Mouse (Mus musculus): ENCODE measurements at regions not wholly inside any gene's neighbourhood (a gene's known extent, or its start where the extent isn't known, plus 50 kb on each side); places are given as distances from the start of the nearest gene placed in this dataset.
A peak's percentile ranks its signal among the peaks of the same experiment; 100 is the strongest.

DNA sequence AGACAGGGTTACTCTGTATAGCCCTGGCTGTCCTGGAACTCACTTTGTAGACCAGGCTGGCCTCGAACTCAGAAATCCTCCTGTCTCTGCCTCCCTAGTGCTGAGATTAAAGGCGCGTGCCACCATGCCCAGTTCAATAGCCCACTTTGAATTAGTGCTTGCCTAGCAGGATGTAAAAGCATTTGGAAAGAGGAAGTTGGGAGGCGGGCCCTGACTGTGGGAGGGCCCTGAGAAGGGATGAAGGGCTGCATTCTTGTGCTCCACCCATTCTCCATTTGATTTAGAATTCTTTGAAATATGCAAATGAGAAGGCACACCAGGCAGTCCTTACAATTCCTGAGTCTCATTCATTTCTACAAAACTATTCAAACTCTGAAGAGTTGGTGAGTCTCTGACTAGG is 287.6 kb downstream of the Barhl2 start:
- H3K27ac ChIP-seq: no peak overlapping the region
- H3K4me1 ChIP-seq: peaks cover 11% of the 10 kb centered on the region
- 92% methylated on average over 4 of the region's 4 CpGs for WGBS
- no peaks in the 10 kb centered on the region for H3K9me3 ChIP-seq (replicated peaks)
- no peak overlapping the region for H3K4me3 ChIP-seq (replicated peaks)
- H3K27me3 ChIP-seq: no peaks in the 10 kb centered on the region
- H3K4me2 ChIP-seq: no peak overlapping the region
- no peaks in the 10 kb centered on the region for H3K36me3 ChIP-seq
- H3K9ac ChIP-seq: no peak overlapping the region
- ATAC-seq (replicated peaks; ENCODE audit: low FRiP score): no peak

DNA sequence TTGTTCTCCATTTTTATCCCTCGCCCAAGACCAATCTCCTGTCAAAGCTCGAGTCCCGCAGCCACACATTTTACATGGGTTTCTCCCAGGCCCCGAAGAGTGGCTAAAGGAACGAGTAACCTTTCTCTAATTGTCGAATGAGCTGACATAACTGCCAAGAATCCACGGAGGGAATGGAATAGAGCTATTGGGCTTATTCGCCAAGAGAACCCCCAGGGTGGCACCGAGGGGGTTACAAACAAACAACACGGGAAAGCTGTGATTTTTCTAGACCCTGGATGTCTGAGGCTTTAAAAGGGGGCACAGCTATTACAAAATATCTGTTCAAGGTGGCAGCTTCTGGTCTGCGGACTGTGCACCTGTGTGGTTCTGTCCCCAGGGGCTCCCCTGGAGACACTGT is 290.4 kb downstream of the Barhl2 start:
- peaks cover 11% of the 10 kb centered on the region for H3K4me1 ChIP-seq
- H3K27ac ChIP-seq: no peak overlapping the region
- ATAC-seq (replicated peaks; ENCODE audit: low FRiP score): no peak
- H3K4me2 ChIP-seq: no peak overlapping the region
- H3K4me3 ChIP-seq (replicated peaks): no peak overlapping the region
- H3K36me3 ChIP-seq: no peaks in the 10 kb centered on the region
- no peaks in the 10 kb centered on the region for H3K9me3 ChIP-seq (replicated peaks)
- 87% methylated on average over 11 of the region's 11 CpGs for WGBS
- H3K9ac ChIP-seq: no peak overlapping the region
- H3K27me3 ChIP-seq: no peaks in the 10 kb centered on the region

DNA sequence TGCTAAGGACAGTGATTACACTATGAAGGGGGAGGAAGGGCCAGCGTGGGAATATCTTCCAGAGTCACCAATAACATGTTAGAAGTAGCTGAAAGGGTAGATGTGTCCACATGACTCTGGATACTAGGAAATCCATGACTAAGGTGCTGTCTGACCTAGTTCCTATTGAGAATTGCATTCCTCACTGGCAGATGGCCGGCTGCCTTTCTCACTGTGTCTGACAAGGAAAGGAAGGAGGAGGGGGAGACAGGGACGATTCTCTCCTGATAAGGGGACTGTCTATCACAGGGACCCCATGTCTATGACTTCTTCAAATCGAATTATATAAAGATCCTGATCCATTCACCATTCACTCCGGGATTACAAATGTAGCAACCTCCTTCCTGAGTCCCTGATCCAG is 289.9 kb downstream of the Zfp326 start:
- Histone ChIP-seq H3K36me3 (no peaks in the 10 kb centered on the region), H3K4me2 (no peak overlapping the region), H3K9ac (no peak overlapping the region), H3K27me3 (no peaks in the 10 kb centered on the region), H3K9me3 (replicated peaks) (no peaks in the 10 kb centered on the region), H3K4me3 (replicated peaks) (no peak overlapping the region), H3K27ac (no peak overlapping the region), H3K4me1 (no peaks in the 10 kb centered on the region)
- WGBS: 79% methylated on average over 5 of the region's 5 CpGs
- no peak for ATAC-seq (replicated peaks; ENCODE audit: low FRiP score)

DNA sequence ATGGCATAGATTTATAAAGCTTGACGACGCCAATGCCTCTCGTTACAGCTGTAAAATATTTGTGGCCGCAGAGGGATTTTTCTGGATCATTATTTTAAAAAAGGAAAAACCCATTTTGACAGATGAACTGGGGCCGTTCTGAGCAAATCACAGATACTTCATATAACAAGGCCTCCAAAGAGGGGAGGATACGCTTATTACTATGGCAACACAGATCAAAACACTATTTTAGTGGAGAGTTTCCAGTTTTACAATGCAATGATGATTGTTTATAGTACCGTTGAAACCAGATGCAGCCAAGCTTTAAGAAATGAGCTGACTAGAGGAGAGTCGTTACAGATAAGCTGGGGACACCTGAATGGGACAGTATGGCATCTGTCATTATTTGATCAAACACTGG is 287.8 kb downstream of the Zfp326 start:
- no peak for ATAC-seq (replicated peaks; ENCODE audit: low FRiP score)
- H3K9me3 ChIP-seq (replicated peaks): no peaks in the 10 kb centered on the region
- no peaks in the 10 kb centered on the region for H3K27me3 ChIP-seq
- no peak overlapping the region for H3K27ac ChIP-seq
- no peak overlapping the region for H3K9ac ChIP-seq
- H3K4me3 ChIP-seq (replicated peaks): no peak overlapping the region
- 54% methylated on average over 8 of the region's 8 CpGs for WGBS
- no peaks in the 10 kb centered on the region for H3K4me1 ChIP-seq
- no peaks in the 10 kb centered on the region for H3K36me3 ChIP-seq
- H3K4me2 ChIP-seq: no peak overlapping the region

DNA sequence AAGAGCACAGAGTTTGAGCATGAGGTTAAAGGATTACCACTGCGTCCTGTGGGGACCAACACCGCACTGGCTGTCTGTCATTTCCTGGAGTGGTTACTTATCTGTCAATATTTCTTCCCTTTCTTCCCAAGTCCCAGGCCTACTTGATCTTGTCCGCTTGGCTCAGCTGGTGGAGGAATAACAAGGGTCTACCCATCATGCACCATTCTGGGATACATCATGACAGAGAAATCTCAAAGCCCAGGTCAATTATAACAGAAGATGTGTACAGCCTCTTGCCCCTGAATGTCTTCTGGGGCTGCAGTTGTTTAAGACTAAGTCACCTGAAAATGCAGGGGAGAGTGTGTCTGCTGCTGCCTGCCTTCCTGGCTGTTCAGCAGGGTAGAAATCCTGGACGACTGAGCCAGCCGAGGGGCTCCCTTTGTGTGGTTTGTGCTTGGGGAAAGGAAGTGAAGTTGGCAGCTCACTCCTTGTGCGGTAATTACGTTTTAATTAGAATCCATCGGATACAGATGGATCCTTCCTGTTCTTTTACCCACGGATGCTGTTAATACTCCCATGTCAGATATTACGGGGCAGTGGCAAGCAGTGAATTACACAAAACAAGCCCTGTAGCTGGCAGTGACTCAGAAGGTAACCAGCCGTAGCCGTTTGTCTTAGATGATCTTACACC is 286.8 kb downstream of the Zfp326 start:
- no peaks in the 10 kb centered on the region for H3K27me3 ChIP-seq
- ATAC-seq (replicated peaks; ENCODE audit: low FRiP score): no peak

DNA sequence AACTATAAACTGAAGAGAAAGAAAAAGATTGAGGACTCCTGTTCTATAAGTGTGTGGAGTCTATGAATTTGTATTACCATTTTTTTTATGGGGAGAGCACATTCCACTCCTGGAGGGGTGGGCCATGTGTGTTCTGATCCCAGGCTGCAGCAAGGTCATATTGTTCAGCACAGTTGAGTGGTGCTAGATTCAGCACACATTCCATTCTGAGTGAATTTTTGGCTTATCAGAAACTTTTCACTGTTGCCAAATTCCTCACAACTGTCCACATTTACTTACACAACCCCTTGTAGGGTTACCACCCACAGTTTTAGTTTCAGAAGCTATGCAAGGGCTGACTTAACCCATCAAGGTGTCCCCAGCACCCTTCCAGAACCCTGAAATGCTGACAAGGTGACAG is 262.7 kb downstream of the Zfp326 start:
- Histone ChIP-seq H3K27me3 (no peaks in the 10 kb centered on the region), H3K27ac (no peak overlapping the region), H3K4me3 (replicated peaks) (no peak overlapping the region), H3K36me3 (no peaks in the 10 kb centered on the region), H3K4me1 (no peaks in the 10 kb centered on the region), H3K4me2 (no peak overlapping the region), H3K9me3 (replicated peaks) (no peaks in the 10 kb centered on the region), H3K9ac (no peak overlapping the region)
- no peak for ATAC-seq (replicated peaks; ENCODE audit: low FRiP score)

More for the DNA sequence above, 286.8 kb downstream of the Zfp326 start:
- H3K4me2 ChIP-seq: 0 out of 2 replicates have a peak overlapping the region, but pooled peaks have one; percentile 19
- H3K4me3 ChIP-seq (replicated peaks): no peak overlapping the region
- 31% methylated on average over 12 of the region's 12 CpGs for WGBS
- H3K27ac ChIP-seq: no peak overlapping the region
- H3K9me3 ChIP-seq (replicated peaks): no peaks in the 10 kb centered on the region
- H3K4me1 ChIP-seq: no peaks in the 10 kb centered on the region
- H3K36me3 ChIP-seq: no peaks in the 10 kb centered on the region
- H3K9ac ChIP-seq: no peak overlapping the region

DNA sequence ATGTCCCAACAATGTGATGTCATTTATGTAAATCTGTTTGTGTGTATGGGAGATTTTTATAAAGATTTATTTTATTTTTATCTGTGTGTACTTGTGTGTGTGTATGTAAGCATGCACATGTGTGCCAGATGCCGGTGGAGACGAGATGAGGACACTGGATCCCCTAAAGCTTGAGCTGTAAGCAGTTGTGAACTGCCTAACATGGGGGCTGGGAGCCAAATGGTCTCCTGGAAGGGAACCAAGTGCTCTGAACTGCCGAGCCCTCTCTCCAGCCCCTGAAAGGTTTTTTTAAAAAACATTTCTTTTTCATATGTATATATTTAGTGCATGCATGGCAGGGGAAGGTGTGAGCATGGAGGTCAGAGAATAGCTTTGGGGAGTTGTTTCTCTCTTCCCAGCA is 246.6 kb downstream of the Zfp326 start:
- H3K4me2 ChIP-seq: no peak overlapping the region
- no peak overlapping the region for H3K27ac ChIP-seq
- H3K36me3 ChIP-seq: no peaks in the 10 kb centered on the region
- no peaks in the 10 kb centered on the region for H3K27me3 ChIP-seq
- H3K9ac ChIP-seq: no peak overlapping the region
- 35% methylated on average over 3 of the region's 3 CpGs for WGBS
- no peak overlapping the region for H3K4me3 ChIP-seq (replicated peaks)
- H3K4me1 ChIP-seq: peaks cover 3% of the 10 kb centered on the region; the same call in 1 of the 2 replicates
- ATAC-seq (replicated peaks; ENCODE audit: low FRiP score): no peak
- no peaks in the 10 kb centered on the region for H3K9me3 ChIP-seq (replicated peaks)

DNA sequence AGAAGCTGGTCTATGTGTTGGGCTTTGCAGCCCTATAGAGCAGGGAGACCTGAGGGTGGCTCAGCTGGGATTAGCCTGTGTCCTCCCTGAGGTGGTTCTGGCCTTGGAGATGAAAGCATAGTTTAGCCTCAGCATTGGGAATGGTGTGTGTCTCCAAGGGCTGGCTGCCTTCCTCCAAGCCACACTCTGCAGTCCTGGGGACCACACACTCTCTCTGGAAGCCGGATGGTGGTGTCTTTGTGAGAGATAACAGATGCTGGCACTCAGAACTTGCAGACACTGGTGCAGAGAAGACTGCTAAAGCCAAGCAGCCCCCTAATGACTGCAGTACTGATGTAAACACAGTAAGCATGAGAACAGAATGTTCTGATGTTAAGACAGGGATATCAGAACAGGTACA is 243.2 kb downstream of the Zfp326 start:
- WGBS: 69% methylated on average over 1 of the region's 1 CpGs
- ATAC-seq (replicated peaks; ENCODE audit: low FRiP score): no peak
- Histone ChIP-seq H3K9ac (no peak overlapping the region), H3K4me3 (replicated peaks) (no peak overlapping the region), H3K4me2 (no peak overlapping the region), H3K9me3 (replicated peaks) (no peaks in the 10 kb centered on the region), H3K36me3 (no peaks in the 10 kb centered on the region), H3K27ac (no peak overlapping the region), H3K4me1 (peaks cover 3% of the 10 kb centered on the region; the same call in 1 of the 2 replicates), H3K27me3 (no peaks in the 10 kb centered on the region)

DNA sequence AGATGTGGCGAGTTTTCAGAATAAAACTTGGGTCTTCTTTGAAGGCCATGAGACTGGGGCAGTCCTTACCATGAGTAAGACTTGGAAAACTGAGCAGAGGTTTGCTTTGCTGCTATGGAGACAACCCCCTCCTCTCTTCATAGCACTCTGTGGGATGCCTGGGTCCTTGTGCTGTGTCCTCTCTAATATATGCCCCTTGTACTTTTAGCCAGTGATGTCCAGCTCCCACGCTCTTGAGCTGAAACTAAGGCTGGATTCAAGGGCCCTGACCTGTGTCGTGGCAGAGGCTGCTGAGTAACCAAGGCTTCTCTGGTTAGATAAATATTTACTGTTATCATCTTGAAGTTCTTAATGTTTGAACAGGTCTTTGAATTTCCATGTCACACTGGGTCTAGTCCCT is 236.8 kb downstream of the Zfp326 start:
- 61% methylated on average over 3 of the region's 3 CpGs for WGBS
- Histone ChIP-seq H3K36me3 (no peaks in the 10 kb centered on the region), H3K27ac (no peak overlapping the region), H3K27me3 (no peaks in the 10 kb centered on the region), H3K4me2 (no peak overlapping the region), H3K9me3 (replicated peaks) (no peaks in the 10 kb centered on the region), H3K9ac (no peak overlapping the region), H3K4me3 (replicated peaks) (no peak overlapping the region), H3K4me1 (peaks cover 10% of the 10 kb centered on the region; the same call in 1 of the 2 replicates)
- ATAC-seq (replicated peaks; ENCODE audit: low FRiP score): no peak

DNA sequence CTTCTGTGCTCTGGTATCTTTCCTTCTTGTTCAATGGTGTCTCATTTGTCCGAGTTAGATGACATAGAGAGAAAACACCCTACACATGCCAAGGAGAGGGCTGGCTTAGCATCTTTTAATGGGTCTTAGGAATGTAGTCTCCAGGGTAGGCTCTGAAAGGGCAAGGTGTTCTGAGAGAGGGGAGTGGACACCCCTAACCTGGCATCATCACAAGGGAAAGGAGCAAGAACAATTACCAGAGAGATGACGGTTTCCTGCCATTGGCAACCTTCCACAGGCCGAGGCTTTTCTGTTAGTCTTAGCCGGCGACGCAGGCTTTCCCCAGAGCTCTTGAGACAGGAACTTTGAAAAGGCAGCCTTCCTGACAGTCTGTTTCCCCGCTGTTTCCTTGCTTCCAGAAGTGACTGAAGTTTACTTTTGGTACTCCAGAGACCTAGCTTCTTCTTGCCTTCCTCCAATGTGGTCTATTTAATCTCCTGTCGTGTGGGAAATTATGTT is 232.2 kb downstream of the Zfp326 start:
- WGBS: 61% methylated on average over 8 of the region's 8 CpGs
- no peak for ATAC-seq (replicated peaks; ENCODE audit: low FRiP score)
- Histone ChIP-seq H3K4me2 (no peak overlapping the region), H3K4me3 (replicated peaks) (no peak overlapping the region), H3K9ac (no peak overlapping the region), H3K27ac (no peak overlapping the region), H3K4me1 (peaks cover 10% of the 10 kb centered on the region; the same call in 1 of the 2 replicates), H3K27me3 (no peaks in the 10 kb centered on the region), H3K36me3 (no peaks in the 10 kb centered on the region), H3K9me3 (replicated peaks) (no peaks in the 10 kb centered on the region)

DNA sequence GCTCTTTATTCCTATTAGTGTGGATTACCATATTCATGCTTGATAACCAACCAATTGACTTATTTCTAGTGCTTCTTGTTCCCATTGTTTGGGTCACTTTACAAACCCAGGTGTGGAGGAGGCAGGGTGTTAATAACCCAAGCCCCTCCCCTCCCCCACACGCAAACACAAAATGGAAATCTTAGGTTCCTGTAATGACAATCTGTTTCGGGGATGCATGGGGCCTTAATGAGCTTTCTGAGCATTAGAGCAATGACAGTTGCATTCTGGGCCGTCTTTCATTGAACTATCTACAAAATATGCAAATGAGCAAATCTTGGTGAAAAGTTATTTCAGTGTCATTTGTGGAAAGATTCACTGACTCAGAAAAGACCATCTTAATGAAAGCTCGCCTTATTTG is 225.9 kb downstream of the Zfp326 start:
- no peak for ATAC-seq (replicated peaks; ENCODE audit: low FRiP score)
- Histone ChIP-seq H3K27me3 (no peaks in the 10 kb centered on the region), H3K27ac (no peak overlapping the region), H3K4me2 (no peak overlapping the region), H3K9ac (no peak overlapping the region), H3K9me3 (replicated peaks) (no peaks in the 10 kb centered on the region), H3K4me3 (replicated peaks) (no peak overlapping the region), H3K4me1 (no peaks in the 10 kb centered on the region), H3K36me3 (no peaks in the 10 kb centered on the region)
- WGBS: 83% methylated on average over 4 of the region's 4 CpGs

DNA sequence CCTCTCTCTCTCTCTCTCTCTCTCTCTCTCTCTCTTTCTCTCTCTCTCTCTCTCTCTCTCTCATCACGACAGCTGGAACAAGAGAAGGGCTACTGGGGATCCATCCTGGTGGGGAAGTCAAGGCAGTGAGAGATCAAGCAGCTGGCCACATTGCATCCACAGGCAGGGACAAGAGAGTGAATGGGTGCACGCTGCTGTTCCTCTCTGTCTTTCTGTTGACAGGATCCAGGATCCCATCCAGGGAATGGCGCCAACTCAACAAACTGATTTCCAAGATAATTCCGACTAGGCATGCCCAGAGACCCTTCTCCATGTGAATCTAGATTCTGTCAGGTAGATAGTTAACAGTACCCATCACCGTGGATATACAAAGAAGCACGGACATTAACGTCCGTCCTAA is 222.5 kb downstream of the Zfp326 start:
- no peak for ATAC-seq (replicated peaks; ENCODE audit: low FRiP score)
- Histone ChIP-seq H3K4me3 (replicated peaks) (no peak overlapping the region), H3K27ac (no peak overlapping the region), H3K9me3 (replicated peaks) (no peaks in the 10 kb centered on the region), H3K27me3 (no peaks in the 10 kb centered on the region), H3K4me2 (no peak overlapping the region), H3K36me3 (no peaks in the 10 kb centered on the region), H3K9ac (no peak overlapping the region), H3K4me1 (no peaks in the 10 kb centered on the region)
- 85% methylated on average over 7 of the region's 8 CpGs for WGBS

DNA sequence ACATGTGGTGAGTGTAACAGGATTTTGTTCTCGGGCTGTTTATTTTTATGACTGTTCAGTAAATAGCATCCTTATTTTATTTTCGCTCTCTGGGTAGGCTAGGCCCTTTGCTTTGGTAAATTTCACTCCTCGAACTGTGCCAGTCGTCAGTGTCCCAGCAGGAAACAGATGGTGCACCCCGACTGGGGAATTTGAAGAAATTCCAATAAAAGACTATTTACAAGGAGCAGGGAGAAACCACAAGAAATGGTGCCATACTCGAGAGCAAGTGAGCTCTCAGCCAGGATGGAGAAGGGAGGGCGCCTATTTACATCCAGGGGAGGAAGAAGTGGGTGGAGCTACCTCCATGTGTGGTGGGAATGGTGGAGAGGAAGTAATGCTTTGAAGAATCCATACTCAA is 213.0 kb downstream of the Zfp326 start:
- Histone ChIP-seq H3K4me3 (replicated peaks) (no peak overlapping the region), H3K4me2 (no peak overlapping the region), H3K27ac (no peak overlapping the region), H3K4me1 (no peaks in the 10 kb centered on the region), H3K9me3 (replicated peaks) (no peaks in the 10 kb centered on the region), H3K27me3 (no peaks in the 10 kb centered on the region), H3K9ac (no peak overlapping the region), H3K36me3 (no peaks in the 10 kb centered on the region)
- 70% methylated on average over 7 of the region's 7 CpGs for WGBS
- ATAC-seq (replicated peaks; ENCODE audit: low FRiP score): no peak

All from kidney, embryonic 15.5 days (tissue).